Mouse (Mus musculus) embryonic fibroblast, embryonic 13.5 days (primary cell): ENCODE data around the gene Rph3a.
"Not testable (repeated sequence)": the region's sequence is repeated elsewhere in the genome, so short reads cannot be mapped to it uniquely, and the experiment has no call there.

ENCODE experiments used
- CTCF ChIP-seq: IDR thresholded peaks from 2 replicates; pipeline ENCODE4 v1.5.1; 2011; ENCODE audit warnings: mild to moderate bottlenecking, control low read depth, low read length, moderate library complexity, borderline replicate concordance; ENCODE audit not compliant: insufficient read depth
- POLR2A ChIP-seq: IDR thresholded peaks from 2 replicates; pipeline ENCODE4 v1.6.1; 2011; ENCODE audit warnings: low read depth, mild to moderate bottlenecking, control low read depth, low read length, moderate library complexity

- TF ChIP-seq POLR2A, CTCF: not testable (repeated sequence)
Observed at GRCm38 (mm10) chr5:120926311-120926710, 83.6 kb downstream of the Rph3a start.
